Mouse (Mus musculus) brain, embryonic 18.5 days (tissue): ENCODE data around the gene Hspbp1.
A peak's percentile ranks its signal among the peaks of the same experiment; 100 is the strongest.

Experiments
- DNase-seq: peaks from one replicate; pipeline ENCODE4 v3.0.0-alpha.2; 2012; ENCODE audit warnings: low read depth, low spot score

Gene Hspbp1

GRCm38 (mm10) chr7:4668506-4668905 is 16.4 kb downstream of the Hspbp1 start:
- DNase-seq, result no peak

GRCm38 (mm10) chr7:4666871-4667270 is 18.0 kb downstream of the Hspbp1 start:
- no peak for DNase-seq

GRCm38 (mm10) chr7:4663742-4664141 is 21.1 kb downstream of the Hspbp1 start:
- DNase-seq, result no peak

- no peak for DNase-seq
These were observed 21.7 kb downstream of the Hspbp1 start for GRCm38 (mm10) chr7:4663179-4663578.

GRCm38 (mm10) chr7:4659911-4660443 is 24.9 kb downstream of the Hspbp1 start:
- no peak for DNase-seq

GRCm38 (mm10) chr7:4658912-4659551 is 25.8 kb downstream of the Hspbp1 start, which contains the start of gene Ppp6r1:
TSS of gene Ppp6r1 (minus strand) at chr7:4659019.
- DNase-seq, result peak; percentile 94

- no peak for DNase-seq
These were observed 26.6 kb downstream of the Hspbp1 start for GRCm38 (mm10) chr7:4658128-4658907.

- DNase-seq, result no peak
These were observed 27.2 kb downstream of the Hspbp1 start for GRCm38 (mm10) chr7:4657521-4658127.

- DNase-seq, result no peak
These were observed 28.1 kb downstream of the Hspbp1 start for GRCm38 (mm10) chr7:4656818-4657217.

GRCm38 (mm10) chr7:4655916-4656315 is 29.0 kb downstream of the Hspbp1 start:
- DNase-seq, result no peak

GRCm38 (mm10) chr7:4655393-4655792 is 29.5 kb downstream of the Hspbp1 start:
- no peak for DNase-seq

GRCm38 (mm10) chr7:4654221-4654620 is 30.6 kb downstream of the Hspbp1 start:
- no peak for DNase-seq

- no peak for DNase-seq
These were observed 31.1 kb downstream of the Hspbp1 start for GRCm38 (mm10) chr7:4653780-4654179.

- DNase-seq, result no peak
These were observed 31.5 kb downstream of the Hspbp1 start for GRCm38 (mm10) chr7:4653351-4653750.

GRCm38 (mm10) chr7:4652726-4653125 is 32.1 kb downstream of the Hspbp1 start:
- DNase-seq, result no peak

- no peak for DNase-seq
These were observed 33.3 kb downstream of the Hspbp1 start for GRCm38 (mm10) chr7:4651581-4651980.

- no peak for DNase-seq
These were observed 36.9 kb downstream of the Hspbp1 start for GRCm38 (mm10) chr7:4647992-4648391.

GRCm38 (mm10) chr7:4647291-4647690 is 37.6 kb downstream of the Hspbp1 start:
- DNase-seq, result no peak

GRCm38 (mm10) chr7:4646806-4647205 is 38.1 kb downstream of the Hspbp1 start:
- no peak for DNase-seq

GRCm38 (mm10) chr7:4643225-4643624 is 41.6 kb downstream of the Hspbp1 start:
- DNase-seq, result no peak

GRCm38 (mm10) chr7:4641956-4642355 is 42.9 kb downstream of the Hspbp1 start:
- no peak for DNase-seq

- no peak for DNase-seq
These were observed 43.7 kb downstream of the Hspbp1 start for GRCm38 (mm10) chr7:4641155-4641554.
